Mouse (Mus musculus) thymus, adult 2 months (tissue): ENCODE measurements around the gene 2510009E07Rik. TPM values are rescaled to one million over a fixed set of nuclear protein-coding genes. Genes with fewer than 3 reads are reported as not detected.

Experiments
- DNase-seq: peaks from one replicate; pipeline ENCODE4 v3.0.0; 2021
- H3K27ac ChIP-seq: fragments of 200-500 bp; 2 replicates; pipeline ENCODE4 v1.5.1; 2012; ENCODE audit warnings: low read length, control low read depth; ENCODE audit not compliant: control insufficient read depth, insufficient read depth
- H3K27me3 ChIP-seq: fragments of 200-500 bp; 2 replicates; pipeline ENCODE4 v1.6.1; 2012; ENCODE audit warnings: mild to moderate bottlenecking, low read length, moderate library complexity, mixed read lengths; ENCODE audit not compliant: control insufficient read depth, insufficient read depth
- H3K36me3 ChIP-seq: fragments of 200-500 bp; 2 replicates; pipeline ENCODE4 v1.6.1; 2012; ENCODE audit warnings: mild to moderate bottlenecking, low read length, moderate library complexity; ENCODE audit not compliant: control insufficient read depth, insufficient read depth
- H3K4me1 ChIP-seq: fragments of 200-500 bp; replicated peaks from 2 replicates; pipeline ENCODE4 v1.6.1; 2012; ENCODE audit warnings: low read length; ENCODE audit not compliant: control insufficient read depth, insufficient read depth
- H3K4me3 ChIP-seq: fragments of 200-500 bp; 2 replicates; pipeline ENCODE4 v1.5.1; 2012; ENCODE audit warnings: mild to moderate bottlenecking, low read length, control low read depth, moderate library complexity; ENCODE audit not compliant: control insufficient read depth, insufficient read depth
- CTCF ChIP-seq: fragments of 200-500 bp; IDR thresholded peaks from 2 replicates; pipeline ENCODE4 v1.5.1; 2012; ENCODE audit warnings: mild to moderate bottlenecking, control low read depth, low read length, moderate library complexity, borderline replicate concordance; ENCODE audit not compliant: control insufficient read depth, poor library complexity, insufficient read depth; ENCODE audit errors: extremely low read depth
- POLR2A ChIP-seq: fragments of 200-500 bp; IDR thresholded peaks from 2 replicates; pipeline ENCODE4 v1.6.1; 2012; ENCODE audit warnings: mild to moderate bottlenecking, low read length, control low read depth, moderate library complexity; ENCODE audit not compliant: control insufficient read depth, poor library complexity, insufficient read depth; ENCODE audit errors: extremely low read depth
- WGBS: fragments of 180-500 bp; shearing (Covaris S2); methylation state at CpG from one replicate; pipeline ENCODE4 v1.1.7; 2018; 5-methylcytosine and 5-hydroxymethylcytosine counted together
- polyA plus RNA-seq: library from polyadenylated mRNA; depleted of rRNA; stranded (reverse); fragments of >200 nt; gene quantifications from 2 replicates; pipeline ENCODE4 v1.2.3, GENCODE M21; 2012

2510009E07Rik gene
- polyA plus RNA-seq, 1 experiment = 12.4 TPM

GRCm38 (mm10) chr16:21646496-21646895 is 48.0 kb downstream of the 2510009E07Rik start:
- DNase-seq = no peak
- H3K4me1 ChIP-seq = peaks cover 7% of the 10 kb centered on the region; the same call in 1 of the 2 replicates
- H3K27me3 ChIP-seq = no peaks in the 10 kb centered on the region
- H3K36me3 ChIP-seq = no peaks in the 10 kb centered on the region
- no peak overlapping the region for H3K27ac ChIP-seq
- no peak overlapping the region for H3K4me3 ChIP-seq
- no peak for TF ChIP-seq CTCF
- TF ChIP-seq POLR2A = no peak
- WGBS = 97% methylated on average over 3 of the region's 3 CpGs

GRCm38 (mm10) chr16:21645915-21646314 is 48.5 kb downstream of the 2510009E07Rik start:
- Histone ChIP-seq H3K27ac (no peak overlapping the region), H3K27me3 (no peaks in the 10 kb centered on the region), H3K36me3 (no peaks in the 10 kb centered on the region), H3K4me1 (peaks cover 7% of the 10 kb centered on the region; the same call in 1 of the 2 replicates), H3K4me3 (no peak overlapping the region)
- no peak for TF ChIP-seq POLR2A
- TF ChIP-seq CTCF = no peak
- DNase-seq = no peak
- 97% methylated on average over 3 of the region's 3 CpGs for WGBS

GRCm38 (mm10) chr16:21644574-21644973 is 49.9 kb downstream of the 2510009E07Rik start:
- Histone ChIP-seq H3K27ac (no peak overlapping the region), H3K4me1 (peaks cover 7% of the 10 kb centered on the region; the same call in 1 of the 2 replicates), H3K36me3 (no peaks in the 10 kb centered on the region), H3K4me3 (no peak overlapping the region), H3K27me3 (no peaks in the 10 kb centered on the region)
- no peak for DNase-seq
- 92% methylated on average over 3 of the region's 3 CpGs for WGBS
- TF ChIP-seq CTCF = no peak
- no peak for TF ChIP-seq POLR2A

- H3K4me3 ChIP-seq = no peak overlapping the region
- H3K36me3 ChIP-seq = no peaks in the 10 kb centered on the region
- no peaks in the 10 kb centered on the region for H3K27me3 ChIP-seq
- H3K27ac ChIP-seq = no peak overlapping the region
- peaks cover 7% of the 10 kb centered on the region; the same call in 1 of the 2 replicates for H3K4me1 ChIP-seq
- no peak for TF ChIP-seq CTCF
- no peak for TF ChIP-seq POLR2A
- DNase-seq = no peak
- 78% methylated on average over 17 of the region's 17 CpGs for WGBS
Observed at GRCm38 (mm10) chr16:21644066-21644561, 50.4 kb downstream of the 2510009E07Rik start.

GRCm38 (mm10) chr16:21643621-21644041 is 50.8 kb downstream of the 2510009E07Rik start:
- DNase-seq = no peak
- Histone ChIP-seq H3K36me3 (no peaks in the 10 kb centered on the region), H3K27ac (no peak overlapping the region), H3K27me3 (no peaks in the 10 kb centered on the region), H3K4me3 (no peak overlapping the region), H3K4me1 (peaks cover 7% of the 10 kb centered on the region; the same call in 1 of the 2 replicates)
- 93% methylated on average over 2 of the region's 2 CpGs for WGBS
- TF ChIP-seq POLR2A (no peak), CTCF (no peak)

GRCm38 (mm10) chr16:21642906-21643305 is 51.6 kb downstream of the 2510009E07Rik start:
- Histone ChIP-seq H3K4me1 (peaks cover 7% of the 10 kb centered on the region; the same call in 1 of the 2 replicates), H3K27ac (no peak overlapping the region), H3K36me3 (no peaks in the 10 kb centered on the region), H3K4me3 (no peak overlapping the region), H3K27me3 (no peaks in the 10 kb centered on the region)
- WGBS = 97% methylated on average over 5 of the region's 5 CpGs
- TF ChIP-seq POLR2A (no peak), CTCF (no peak)
- DNase-seq = no peak

GRCm38 (mm10) chr16:21641944-21642343 is 52.5 kb downstream of the 2510009E07Rik start:
- Histone ChIP-seq H3K27ac (no peak overlapping the region), H3K4me3 (no peak overlapping the region), H3K27me3 (no peaks in the 10 kb centered on the region), H3K4me1 (peaks cover 7% of the 10 kb centered on the region; the same call in 1 of the 2 replicates), H3K36me3 (no peaks in the 10 kb centered on the region)
- no peak for TF ChIP-seq CTCF
- TF ChIP-seq POLR2A = no peak
- DNase-seq = no peak
- WGBS = 43% methylated on average over 3 of the region's 3 CpGs
